Mouse (Mus musculus): ENCODE results near the gene Lig3. TPM values are rescaled to one million over a fixed set of nuclear protein-coding genes. Genes with fewer than 3 reads are reported as not detected.

The Lig3 gene
- polyA plus RNA-seq (2014; fragmentation: Nextera tagmentation; extraction: Ambion mirVana): 26.0 and 35.8 TPM in 2 replicates

GRCm38 (mm10) chr11:82780983-82781903 lies at the start of gene Lig3:
TSS of gene Lig3 (plus strand) at chr11:82781108.
- H3K4me3 ChIP-seq (replicated peaks; ENCODE audit: low read length): peak within 1 kb of the TSS; percentile 97
- peaks cover 28% of the 10 kb centered on the region for H3K36me3 ChIP-seq (replicated peaks; ENCODE audit: control insufficient read depth, insufficient read depth)
- H3K4me1 ChIP-seq (replicated peaks; ENCODE audit: control insufficient read depth, insufficient read depth, low read length): peaks cover 21% of the 10 kb centered on the region
- H3K27ac ChIP-seq: peak within 1 kb of the TSS; percentile 98
- under 1% methylated on average over 63 of the region's 90 CpGs for WGBS
- H3K9ac ChIP-seq: peak within 1 kb of the TSS; percentile 97
- H3K4me2 ChIP-seq (replicated peaks): peak within 1 kb of the TSS; percentile 69
- H3K27me3 ChIP-seq (ENCODE audit: control insufficient read depth, insufficient read depth, low read length): no peaks in the 10 kb centered on the region
- DNase-seq (ENCODE audit: low spot score): peak; percentile 94
- H3K9me3 ChIP-seq (ENCODE audit: control insufficient read depth, low read length): no peaks in the 10 kb centered on the region
- ATAC-seq (ENCODE audit: low FRiP score): peak; percentile 98

DNA sequence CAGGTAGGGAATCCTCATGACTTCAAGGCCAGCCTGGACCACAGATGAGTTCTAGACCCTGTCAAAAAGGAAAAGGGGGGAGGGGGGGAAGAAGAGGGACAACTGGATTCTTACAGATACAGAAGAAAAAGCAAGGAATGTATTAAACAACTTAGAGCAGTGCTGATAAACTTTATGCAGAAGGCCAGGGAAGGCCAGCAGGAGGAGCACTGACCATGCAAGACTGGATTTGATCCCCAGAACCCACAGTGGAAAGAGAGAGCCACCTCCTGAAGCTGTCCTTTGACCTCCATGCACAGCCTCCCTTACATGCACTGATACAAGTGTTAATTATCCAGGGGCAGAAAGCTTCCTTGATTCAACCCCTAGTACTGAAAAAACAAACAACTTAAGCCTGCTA lies 46.7 kb upstream of the Lig3 start:
- DNase-seq (ENCODE audit: low spot score): no peak
- Histone ChIP-seq H3K4me2 (replicated peaks) (no peak overlapping the region), H3K4me3 (replicated peaks; ENCODE audit: low read length) (no peak overlapping the region), H3K27me3 (ENCODE audit: control insufficient read depth, insufficient read depth, low read length) (no peaks in the 10 kb centered on the region), H3K4me1 (replicated peaks; ENCODE audit: control insufficient read depth, insufficient read depth, low read length) (no peaks in the 10 kb centered on the region), H3K9me3 (ENCODE audit: control insufficient read depth, low read length) (no peaks in the 10 kb centered on the region), H3K36me3 (replicated peaks; ENCODE audit: control insufficient read depth, insufficient read depth) (no peaks in the 10 kb centered on the region), H3K27ac (no peak overlapping the region), H3K9ac (no peak overlapping the region)
- ATAC-seq (ENCODE audit: low FRiP score): no peak

GRCm38 (mm10) chr11:82739006-82739405 lies 41.9 kb upstream of the Lig3 start:
- no peak overlapping the region for H3K27ac ChIP-seq
- DNase-seq (ENCODE audit: low spot score): no peak
- H3K4me3 ChIP-seq (replicated peaks; ENCODE audit: low read length): no peak overlapping the region
- H3K9me3 ChIP-seq (ENCODE audit: control insufficient read depth, low read length): no peaks in the 10 kb centered on the region
- H3K36me3 ChIP-seq (replicated peaks; ENCODE audit: control insufficient read depth, insufficient read depth): no peaks in the 10 kb centered on the region
- no peak for ATAC-seq (ENCODE audit: low FRiP score)
- H3K9ac ChIP-seq: no peak overlapping the region
- H3K4me1 ChIP-seq (replicated peaks; ENCODE audit: control insufficient read depth, insufficient read depth, low read length): no peaks in the 10 kb centered on the region
- no peak overlapping the region for H3K4me2 ChIP-seq (replicated peaks)
- H3K27me3 ChIP-seq (ENCODE audit: control insufficient read depth, insufficient read depth, low read length): no peaks in the 10 kb centered on the region

DNA sequence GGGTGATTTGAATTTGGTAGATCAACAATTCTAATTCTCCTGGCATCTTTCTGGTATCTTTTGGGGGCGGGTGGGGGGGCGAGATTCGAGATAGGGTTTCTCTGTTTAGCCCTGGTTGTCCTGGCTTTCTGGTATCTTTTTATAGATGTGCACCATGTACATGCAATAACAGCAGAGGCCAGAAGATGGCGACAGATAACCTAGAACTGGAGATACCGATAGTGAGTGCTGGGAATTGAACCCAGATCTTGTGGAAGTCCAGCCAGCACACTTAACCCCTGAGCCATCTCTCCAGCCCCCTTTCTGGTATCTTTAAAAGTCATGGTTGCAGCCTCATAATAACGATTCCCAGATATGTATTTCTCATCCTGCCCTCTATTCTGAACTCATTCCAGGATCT lies 34.8 kb upstream of the Lig3 start:
- no peak overlapping the region for H3K4me2 ChIP-seq (replicated peaks)
- WGBS: 30% methylated on average over 6 of the region's 6 CpGs
- DNase-seq (ENCODE audit: low spot score) (no peak), ATAC-seq (ENCODE audit: low FRiP score) (no peak)
- H3K9ac ChIP-seq: no peak overlapping the region
- H3K9me3 ChIP-seq (ENCODE audit: control insufficient read depth, low read length): no peaks in the 10 kb centered on the region
- H3K27me3 ChIP-seq (ENCODE audit: control insufficient read depth, insufficient read depth, low read length): no peaks in the 10 kb centered on the region
- H3K4me3 ChIP-seq (replicated peaks; ENCODE audit: low read length): no peak overlapping the region
- no peaks in the 10 kb centered on the region for H3K36me3 ChIP-seq (replicated peaks; ENCODE audit: control insufficient read depth, insufficient read depth)
- H3K27ac ChIP-seq: no peak overlapping the region
- no peaks in the 10 kb centered on the region for H3K4me1 ChIP-seq (replicated peaks; ENCODE audit: control insufficient read depth, insufficient read depth, low read length)

GRCm38 (mm10) chr11:82746857-82747366 lies 34.0 kb upstream of the Lig3 start:
- H3K9ac ChIP-seq: no peak overlapping the region
- H3K27ac ChIP-seq: no peak overlapping the region
- no peaks in the 10 kb centered on the region for H3K4me1 ChIP-seq (replicated peaks; ENCODE audit: control insufficient read depth, insufficient read depth, low read length)
- no peak for ATAC-seq (ENCODE audit: low FRiP score)
- WGBS: 82% methylated on average over 8 of the region's 8 CpGs
- no peak overlapping the region for H3K4me3 ChIP-seq (replicated peaks; ENCODE audit: low read length)
- H3K4me2 ChIP-seq (replicated peaks): no peak overlapping the region
- no peaks in the 10 kb centered on the region for H3K36me3 ChIP-seq (replicated peaks; ENCODE audit: control insufficient read depth, insufficient read depth)
- DNase-seq (ENCODE audit: low spot score): no peak
- H3K27me3 ChIP-seq (ENCODE audit: control insufficient read depth, insufficient read depth, low read length): no peaks in the 10 kb centered on the region
- H3K9me3 ChIP-seq (ENCODE audit: control insufficient read depth, low read length): no peaks in the 10 kb centered on the region

DNA sequence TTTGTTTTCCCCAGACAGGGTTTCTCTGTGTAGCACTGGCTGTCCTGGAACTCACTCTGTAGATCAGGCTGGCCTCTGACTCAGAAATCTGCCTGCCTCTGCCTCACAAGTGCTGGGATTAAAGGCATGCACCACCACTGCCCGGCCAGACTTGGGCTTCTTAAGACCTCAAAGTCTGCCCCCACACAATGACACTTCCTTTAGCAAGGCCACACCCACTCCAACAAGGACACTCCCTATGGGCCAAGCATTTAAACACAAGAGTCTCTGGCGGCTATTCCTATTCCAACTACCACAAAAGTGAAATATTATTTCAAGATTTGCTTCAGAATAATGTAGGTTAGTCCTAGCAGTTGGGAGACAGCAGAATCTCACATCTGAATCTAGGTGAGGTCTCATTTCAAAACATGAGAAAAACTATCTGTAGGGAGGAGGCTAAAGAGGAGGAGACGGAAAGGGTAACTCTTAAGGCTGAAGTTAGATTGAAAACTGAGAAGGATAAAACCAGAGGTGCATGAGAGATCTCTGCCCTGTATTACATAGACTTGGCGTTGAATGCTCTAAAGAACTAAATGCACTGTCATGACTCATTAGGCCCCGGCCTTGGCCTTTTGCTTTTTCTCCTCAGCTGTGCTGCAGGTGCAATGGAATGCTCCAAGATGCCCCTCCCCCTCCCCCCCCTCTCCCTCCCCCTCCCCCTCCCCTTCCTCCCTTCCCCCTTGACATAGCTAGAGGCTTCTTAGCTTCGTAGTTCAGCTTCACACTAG lies 28.4 kb upstream of the Lig3 start:
- Histone ChIP-seq H3K4me2 (replicated peaks) (no peak overlapping the region), H3K27ac (no peak overlapping the region), H3K27me3 (ENCODE audit: control insufficient read depth, insufficient read depth, low read length) (no peaks in the 10 kb centered on the region), H3K9ac (no peak overlapping the region), H3K4me1 (replicated peaks; ENCODE audit: control insufficient read depth, insufficient read depth, low read length) (no peaks in the 10 kb centered on the region), H3K9me3 (ENCODE audit: control insufficient read depth, low read length) (no peaks in the 10 kb centered on the region), H3K4me3 (replicated peaks; ENCODE audit: low read length) (no peak overlapping the region), H3K36me3 (replicated peaks; ENCODE audit: control insufficient read depth, insufficient read depth) (no peaks in the 10 kb centered on the region)
- WGBS: 74% methylated on average over 6 of the region's 6 CpGs
- DNase-seq (ENCODE audit: low spot score): no peak
- ATAC-seq (ENCODE audit: low FRiP score): no peak

GRCm38 (mm10) chr11:82755919-82756318 lies 25.0 kb upstream of the Lig3 start:
- WGBS: 100% methylated on average over 1 of the region's 1 CpGs
- Histone ChIP-seq H3K9ac (no peak overlapping the region), H3K4me1 (replicated peaks; ENCODE audit: control insufficient read depth, insufficient read depth, low read length) (no peaks in the 10 kb centered on the region)

GRCm38 (mm10) chr11:82762286-82762829 lies 18.6 kb upstream of the Lig3 start:
- DNase-seq (ENCODE audit: low spot score) (no peak), ATAC-seq (ENCODE audit: low FRiP score) (no peak)
- H3K9me3 ChIP-seq (ENCODE audit: control insufficient read depth, low read length): no peaks in the 10 kb centered on the region
- no peak overlapping the region for H3K9ac ChIP-seq
- no peak overlapping the region for H3K27ac ChIP-seq
- 87% methylated on average over 6 of the region's 6 CpGs for WGBS
- 0 out of 2 replicates have a peak, but pooled peaks cover 6% of the 10 kb centered on the region for H3K36me3 ChIP-seq (replicated peaks; ENCODE audit: control insufficient read depth, insufficient read depth)
- peaks cover 21% of the 10 kb centered on the region for H3K4me1 ChIP-seq (replicated peaks; ENCODE audit: control insufficient read depth, insufficient read depth, low read length)
- H3K4me3 ChIP-seq (replicated peaks; ENCODE audit: low read length): no peak overlapping the region
- no peak overlapping the region for H3K4me2 ChIP-seq (replicated peaks)
- no peaks in the 10 kb centered on the region for H3K27me3 ChIP-seq (ENCODE audit: control insufficient read depth, insufficient read depth, low read length)

More at GRCm38 (mm10) chr11:82755919-82756318, 25.0 kb upstream of the Lig3 start:
- no peaks in the 10 kb centered on the region for H3K27me3 ChIP-seq (ENCODE audit: control insufficient read depth, insufficient read depth, low read length)
- ATAC-seq (ENCODE audit: low FRiP score): no peak
- no peak for DNase-seq (ENCODE audit: low spot score)
- H3K4me2 ChIP-seq (replicated peaks): no peak overlapping the region
- H3K36me3 ChIP-seq (replicated peaks; ENCODE audit: control insufficient read depth, insufficient read depth): no peaks in the 10 kb centered on the region
- no peak overlapping the region for H3K27ac ChIP-seq
- H3K4me3 ChIP-seq (replicated peaks; ENCODE audit: low read length): no peak overlapping the region
- no peaks in the 10 kb centered on the region for H3K9me3 ChIP-seq (ENCODE audit: control insufficient read depth, low read length)

DNA sequence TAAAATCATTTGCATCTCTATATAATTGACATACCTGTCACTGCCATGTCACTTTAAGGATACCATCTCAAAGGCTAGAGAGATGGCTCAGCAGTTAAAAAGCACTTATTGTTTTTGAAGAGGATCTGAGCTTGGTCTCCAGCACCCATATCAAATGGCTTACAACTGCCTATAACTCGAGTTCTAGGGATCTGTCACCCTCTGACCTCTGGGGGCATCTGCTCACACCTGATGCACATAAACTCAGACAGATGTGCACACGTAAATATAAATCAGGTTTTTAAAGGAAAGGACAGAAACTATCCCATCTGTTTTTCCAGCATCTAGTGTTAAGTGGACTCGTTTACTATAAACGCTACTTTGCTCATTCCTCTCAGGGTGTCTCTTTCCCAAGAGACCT lies 17.6 kb upstream of the Lig3 start:
- DNase-seq (ENCODE audit: low spot score) (no peak), ATAC-seq (ENCODE audit: low FRiP score) (no peak)
- Histone ChIP-seq H3K9me3 (ENCODE audit: control insufficient read depth, low read length) (no peaks in the 10 kb centered on the region), H3K36me3 (replicated peaks; ENCODE audit: control insufficient read depth, insufficient read depth) (0 out of 2 replicates have a peak, but pooled peaks cover 6% of the 10 kb centered on the region), H3K4me1 (replicated peaks; ENCODE audit: control insufficient read depth, insufficient read depth, low read length) (peaks cover 21% of the 10 kb centered on the region), H3K27me3 (ENCODE audit: control insufficient read depth, insufficient read depth, low read length) (no peaks in the 10 kb centered on the region), H3K4me2 (replicated peaks) (peak overlapping the region; percentile 59), H3K4me3 (replicated peaks; ENCODE audit: low read length) (peak overlapping the region; percentile 62), H3K9ac (peak overlapping the region; percentile 62), H3K27ac (peak overlapping the region; percentile 84)
- WGBS: 14% methylated on average over 4 of the region's 4 CpGs
